22 mouse cellular contexts compared by ENCODE assay signal in genomic region chr1:66459394-66459793, GRCm38 (mm10). TPM values are rescaled to one million over a fixed set of nuclear protein-coding genes. Genes with fewer than 3 reads are reported as not detected.
"Had no signal": no experiment of that assay in that cellular context is flagged by ENCODE, and none has a peak within 500 bp of the region (broad histone marks: within the 10 kb centered on the region; RNA-seq: fewer than 3 reads in every experiment).

No protein-coding gene starts in this region.

- ATAC-seq: liver, embryonic 12.5 days; midbrain, embryonic 16.5 days had no signal

- H3K36me3 ChIP-seq: liver, embryonic 12.5 days; lung, embryonic 15.5 days; midbrain, embryonic 10.5 days; midbrain, embryonic 12.5 days; neural tube, embryonic 13.5 days; neural tube, embryonic 15.5 days had no signal

- H3K9me3 ChIP-seq: liver, embryonic 12.5 days; lung, embryonic 15.5 days; midbrain, embryonic 10.5 days; midbrain, embryonic 12.5 days; neural tube, embryonic 15.5 days had no signal

- DNase-seq: midbrain, embryonic 14.5 days; retina, postnatal 1 day; right cerebral cortex, adult 18-20 months; right cerebral cortex, postnatal 25 days; right cerebral cortex, postnatal 4 days; spleen, adult 18-20 months; thymus, adult 18-20 months; thymus, postnatal 14 days; thymus, postnatal 36 days had no signal

- H3K4me2 ChIP-seq: liver, embryonic 12.5 days; lung, embryonic 15.5 days; midbrain, embryonic 12.5 days; neural tube, embryonic 13.5 days; neural tube, embryonic 15.5 days had no signal

- H3K4me3 ChIP-seq: liver, embryonic 12.5 days; lung, embryonic 15.5 days; midbrain, embryonic 10.5 days; midbrain, embryonic 12.5 days; myocyte; neural tube, embryonic 13.5 days; neural tube, embryonic 15.5 days had no signal

- H3K9ac ChIP-seq: liver, embryonic 12.5 days; liver, embryonic 14.5 days; lung, embryonic 15.5 days; midbrain, embryonic 12.5 days; neural tube, embryonic 13.5 days; neural tube, embryonic 15.5 days had no signal

- H3K27me3 ChIP-seq: liver, embryonic 12.5 days; lung, embryonic 15.5 days; midbrain, embryonic 12.5 days; neural tube, embryonic 13.5 days; neural tube, embryonic 15.5 days had no signal

- H3K4me1 ChIP-seq: liver, embryonic 12.5 days; lung, embryonic 15.5 days; midbrain, embryonic 12.5 days; neural tube, embryonic 13.5 days; neural tube, embryonic 15.5 days had no signal

- H3K27ac ChIP-seq: liver, embryonic 12.5 days; liver, embryonic 14.5 days; lung, embryonic 15.5 days; midbrain, embryonic 10.5 days; midbrain, embryonic 12.5 days; neural tube, embryonic 13.5 days; neural tube, embryonic 15.5 days had no signal

RNA-seq across cellular contexts. Expression of gene Unc80, which starts 8.8 kb away (rescaled TPM):
- total RNA-seq: megakaryocyte, adult 5-6 weeks; megakaryocyte-erythroid progenitor cell, adult 5-6 weeks had no signal
- polyA plus RNA-seq: liver, adult 2 months; liver, embryonic 12.5 days; liver, embryonic 16.5 days; myocyte had no signal
